Mouse (Mus musculus) MEL (cell line): ENCODE measurements around the gene Abat.

Source experiments
- BHLHE40 ChIP-seq: IDR thresholded peaks from 2 replicates; pipeline ENCODE4 v1.6.1; 2012; ENCODE audit warnings: low read depth, mild to moderate bottlenecking, inconsistent platforms, low read length, improper control_type of control experiment, borderline replicate concordance
- CTCF ChIP-seq, 3 experiments: IDR thresholded peaks in 2 of 3; conservative IDR thresholded peaks in 1 of 3; 2 replicates each; pipeline ENCODE4 v1.5.1; 2011 to 2012; ENCODE audit warnings: low read length in 3 of 3, low read depth in 2 of 3, mild to moderate bottlenecking in 2 of 3, improper control_type of control experiment in 1 of 3, inconsistent platforms in 1 of 3, mixed read lengths in 1 of 3, moderate library complexity in 1 of 3; ENCODE audit not compliant: control insufficient read depth in 1 of 3, insufficient read depth in 1 of 3, poor library complexity in 1 of 3, severe bottlenecking in 1 of 3
- EP300 ChIP-seq, 2 experiments: IDR thresholded peaks; 2 replicates each; pipeline ENCODE4 v1.6.1; 2011; ENCODE audit warnings: improper control_type of control experiment in 2 of 2, low read length in 2 of 2, low read depth in 1 of 2, mild to moderate bottlenecking in 1 of 2
- GATA1 ChIP-seq: IDR thresholded peaks from 2 replicates; pipeline ENCODE4 v1.6.1; 2011; ENCODE audit warnings: low read depth, low read length, improper control_type of control experiment
- MXI1 ChIP-seq: IDR thresholded peaks from 2 replicates; pipeline ENCODE4 v1.6.1; 2011; ENCODE audit warnings: mild to moderate bottlenecking, low read depth, low read length, improper control_type of control experiment
- POLR2A ChIP-seq, 2 experiments: IDR thresholded peaks; 2 replicates each; pipeline ENCODE4 v1.6.1; 2011 to 2012; ENCODE audit warnings: low read length in 2 of 2, mild to moderate bottlenecking in 2 of 2, control low read depth in 1 of 2, improper control_type of control experiment in 1 of 2, low read depth in 1 of 2, moderate library complexity in 1 of 2; ENCODE audit not compliant: control insufficient read depth in 1 of 2, insufficient read depth in 1 of 2, poor library complexity in 1 of 2
- RAD21 ChIP-seq: IDR thresholded peaks from 2 replicates; pipeline ENCODE4 v1.6.1; 2011; ENCODE audit warnings: mild to moderate bottlenecking, low read depth, low read length, improper control_type of control experiment
- SIN3A ChIP-seq: IDR thresholded peaks from 2 replicates; pipeline ENCODE4 v1.6.1; 2012; ENCODE audit warnings: low read length, improper control_type of control experiment, inconsistent platforms
- TAL1 ChIP-seq: IDR thresholded peaks from 2 replicates; pipeline ENCODE4 v1.6.1; 2012; ENCODE audit warnings: mild to moderate bottlenecking, inconsistent platforms, low read length, moderate library complexity, mixed read lengths
- ZKSCAN1 ChIP-seq: IDR thresholded peaks from 2 replicates; pipeline ENCODE4 v1.6.1; 2012; ENCODE audit warnings: low read depth, mild to moderate bottlenecking, inconsistent platforms, low read length, improper control_type of control experiment, moderate library complexity

- TF ChIP-seq EP300 (IDR thresholded peaks at IDR 0.05; ENCODE audit: low read depth in 1 of 2, low read length in 2 of 2), result no peak
- TF ChIP-seq CTCF (IDR thresholded peaks at IDR 0.05 in 2 of 3, conservative IDR thresholded peaks at IDR 0.05 in 1 of 3; ENCODE audit: control insufficient read depth in 1 of 3, insufficient read depth in 1 of 3, low read depth in 2 of 3, low read length in 3 of 3, poor library complexity in 1 of 3, severe bottlenecking in 1 of 3), result no peak
- no peak for TF ChIP-seq GATA1
- TF ChIP-seq SIN3A, result no peak
- no peak for TF ChIP-seq RAD21
- no peak for TF ChIP-seq MXI1
- no peak for TF ChIP-seq TAL1
- no peak for TF ChIP-seq POLR2A (IDR thresholded peaks at IDR 0.05; ENCODE audit: control insufficient read depth in 1 of 2, insufficient read depth in 1 of 2, low read depth in 1 of 2, low read length in 2 of 2, poor library complexity in 1 of 2)
- TF ChIP-seq ZKSCAN1, result no peak
- no peak for TF ChIP-seq BHLHE40
These were observed 84.3 kb downstream of the Abat start for GRCm38 (mm10) chr16:8597516-8597915.
